Mouse (Mus musculus) liver, adult 2 months (tissue): ENCODE measurements around the gene Ndufb10.

Experiments used
- CTCF ChIP-seq: fragments of 200-500 bp; IDR thresholded peaks from 2 replicates; pipeline ENCODE4 v1.5.1; 2011; ENCODE audit warnings: low read depth, low read length, control low read depth
- POLR2A ChIP-seq: fragments of 200-500 bp; IDR thresholded peaks from 2 replicates; pipeline ENCODE4 v1.6.1; 2011; ENCODE audit warnings: low read length, control low read depth; ENCODE audit not compliant: insufficient read depth; ENCODE audit errors: extremely low read depth

DNA sequence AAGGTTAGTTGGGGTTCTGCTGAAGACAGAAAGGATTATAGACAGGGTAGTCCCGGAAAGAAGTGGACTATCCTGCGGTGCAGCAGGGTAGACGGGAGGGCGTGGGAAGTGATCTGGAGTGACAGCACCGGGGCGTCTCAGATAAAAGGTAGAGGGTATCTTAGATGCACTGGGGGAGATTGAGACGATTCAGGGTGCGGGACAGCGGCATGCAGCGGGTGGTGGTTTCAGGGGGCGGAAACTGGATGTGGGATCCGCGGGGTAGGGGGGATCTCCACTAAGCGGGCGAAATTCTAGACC is 447 bp downstream of the Ndufb10 start:
- TF ChIP-seq POLR2A (no peak), CTCF (no peak)
